Mouse (Mus musculus): ENCODE results near the gene Ndufab1. TPM values are rescaled to one million over a fixed set of nuclear protein-coding genes. Genes with fewer than 3 reads are reported as not detected.

The Ndufab1 gene
- total and polyA plus RNA-seq, 3 experiments = 119 to 452 (median 172) TPM

DNA sequence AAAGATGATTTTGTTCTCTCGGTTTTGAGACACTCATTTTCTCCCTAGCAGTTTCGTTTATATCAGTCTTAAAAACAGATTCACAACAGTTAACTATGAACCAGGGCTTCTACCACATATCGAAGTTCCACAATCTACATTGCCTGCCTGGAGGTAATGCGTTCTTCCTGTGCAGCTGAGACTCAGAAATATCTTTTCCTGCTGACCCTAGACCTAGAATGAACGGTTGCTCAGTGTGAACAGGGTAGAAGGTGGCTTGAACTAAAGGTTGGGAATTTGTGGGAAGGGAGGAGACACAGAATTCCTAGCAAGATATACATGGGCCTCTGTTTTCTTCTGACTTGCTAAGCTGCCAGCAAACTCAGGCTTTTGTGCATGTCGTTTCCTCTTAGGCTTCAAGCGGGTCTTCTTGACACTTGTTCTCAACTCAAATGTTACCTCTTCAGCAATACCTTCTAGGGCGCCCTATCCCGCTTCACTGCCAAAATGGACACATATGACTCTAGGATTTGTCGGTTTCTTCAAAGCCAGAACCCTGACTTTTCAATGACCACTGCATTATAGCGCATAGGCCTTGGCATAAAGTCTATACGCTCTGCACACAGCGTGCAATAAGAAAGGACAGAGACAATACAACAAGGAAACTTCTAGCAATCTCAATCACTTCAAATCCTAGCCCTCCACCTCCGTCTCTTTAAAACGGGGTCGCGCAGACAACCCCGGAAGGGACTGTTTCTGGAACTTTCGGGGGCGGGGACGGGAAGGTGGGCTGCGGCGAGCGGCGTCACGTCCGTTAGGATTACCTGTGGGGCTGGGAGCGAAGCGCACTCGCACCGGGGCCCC lies 35.4 kb downstream of the Ndufab1 start:
- Histone ChIP-seq H3K36me3 (ENCODE audit: control insufficient read depth in 1 of 2, insufficient read depth in 2 of 2, low read length in 2 of 2) (peaks cover 3 to 22% of the 10 kb centered on the region in 2 experiments; a peak in 2 of 4 replicates), H3K9me3 (replicated peaks; ENCODE audit: insufficient read depth, low read length) (no peaks in the 10 kb centered on the region), H3K79me2 (ENCODE audit: control insufficient read depth, insufficient read depth, low read length, poor library complexity) (peaks cover 30% of the 10 kb centered on the region), H3K4me3 (ENCODE audit: control insufficient read depth in 1 of 2, insufficient read depth in 1 of 2, low read depth in 2 of 2, low read length in 2 of 2) (peak overlapping the region; percentile 85 to 94), H3K27me3 (ENCODE audit: control insufficient read depth in 1 of 2, insufficient read depth in 2 of 2, low read length in 2 of 2) (no peaks in the 10 kb centered on the region), H3K9ac (ENCODE audit: control insufficient read depth, low read depth, low read length, poor library complexity, severe bottlenecking) (peak overlapping the region; percentile 93), H3K27ac (ENCODE audit: control insufficient read depth, low read depth, low read length) (peak overlapping the region; percentile 59), H3K4me1 (ENCODE audit: control insufficient read depth in 1 of 2, insufficient read depth in 2 of 2, low read length in 2 of 2) (peaks cover 5 to 6% of the 10 kb centered on the region in 2 experiments)
- DNase-seq (ENCODE audit: low read depth, low spot score) = peak; percentile 74
- TF ChIP-seq SIN3A (IDR thresholded peaks at IDR 0.05; ENCODE audit: low read length) = no peak; the same call in 1 of the 2 replicates
- no peak for TF ChIP-seq GABPA (IDR thresholded peaks at IDR 0.05; ENCODE audit: low read depth, low read length)
- peak; percentile 85 for TF ChIP-seq ZMIZ1 (IDR thresholded peaks at IDR 0.05; ENCODE audit: low read depth, low read length)
- no peak; the same call in 1 of the 2 replicates for TF ChIP-seq MYB (IDR thresholded peaks at IDR 0.05; ENCODE audit: low read depth, low read length)
- 0 out of 2 replicates have a peak, but pooled peaks have one; percentile 7 for TF ChIP-seq UBTF (IDR thresholded peaks at IDR 0.05; ENCODE audit: borderline replicate concordance, insufficient read depth, low read depth, low read length)
- no peak for TF ChIP-seq MEF2A (IDR thresholded peaks at IDR 0.05; ENCODE audit: extremely low read depth, insufficient replicate concordance, low read depth, low read length, poor library complexity, severe bottlenecking)
- no peak for TF ChIP-seq USF1 (IDR thresholded peaks at IDR 0.05; ENCODE audit: low read depth, low read length)
- 0 out of 2 replicates have a peak, but pooled peaks have one; percentile 33 for TF ChIP-seq MAFK (IDR thresholded peaks at IDR 0.05; ENCODE audit: borderline replicate concordance, low read depth, low read length)
- peak; percentile 68 for TF ChIP-seq POLR2AphosphoS2 (IDR thresholded peaks at IDR 0.05; ENCODE audit: low read length)
- no peak for TF ChIP-seq TBP (IDR thresholded peaks at IDR 0.05; ENCODE audit: low read depth, low read length)
- TF ChIP-seq POLR2A (IDR thresholded peaks at IDR 0.05; ENCODE audit: control insufficient read depth in 1 of 2, insufficient read depth in 1 of 2, low read depth in 1 of 2, low read length in 2 of 2, poor library complexity in 1 of 2) = peak in 1 of 2 experiments; percentile 46; a peak in 1 of 4 replicates
- no peak for TF ChIP-seq CTCF (IDR thresholded peaks at IDR 0.05 in 2 of 3, conservative IDR thresholded peaks at IDR 0.05 in 1 of 3; ENCODE audit: control insufficient read depth in 1 of 3, insufficient read depth in 1 of 3, low read depth in 2 of 3, low read length in 3 of 3, poor library complexity in 1 of 3, severe bottlenecking in 1 of 3)
- TF ChIP-seq SMC3 (IDR thresholded peaks at IDR 0.05; ENCODE audit: low read depth, low read length) = no peak
- no peak for TF ChIP-seq MAZ (IDR thresholded peaks at IDR 0.05; ENCODE audit: low read depth, low read length)
- TF ChIP-seq CHD1 (IDR thresholded peaks at IDR 0.05; ENCODE audit: low read depth, low read length) = no peak; the same call in 1 of the 2 replicates
- peak in 1 of 2 experiments; percentile 26; a peak in 1 of 4 replicates for TF ChIP-seq EP300 (IDR thresholded peaks at IDR 0.05; ENCODE audit: low read depth in 1 of 2, low read length in 2 of 2)
- 0 out of 2 replicates have a peak, but pooled peaks have one; percentile 46 for TF ChIP-seq E2F4 (IDR thresholded peaks at IDR 0.05; ENCODE audit: borderline replicate concordance, low read depth, low read length)
- no peak for TF ChIP-seq MYC (IDR thresholded peaks at IDR 0.05; ENCODE audit: low read depth, low read length)
- no peak for TF ChIP-seq MXI1 (IDR thresholded peaks at IDR 0.05; ENCODE audit: low read depth, low read length)
- TF ChIP-seq JUND (IDR thresholded peaks at IDR 0.05; ENCODE audit: low read depth, low read length) = no peak
- no peak; the same call in 1 of the 2 replicates for TF ChIP-seq CHD2 (IDR thresholded peaks at IDR 0.05; ENCODE audit: low read length)
- no peak for TF ChIP-seq BHLHE40 (IDR thresholded peaks at IDR 0.05; ENCODE audit: borderline replicate concordance, low read depth, low read length)
- no peak for TF ChIP-seq TAL1 (IDR thresholded peaks at IDR 0.05; ENCODE audit: low read length)
- TF ChIP-seq ZNF384 (IDR thresholded peaks at IDR 0.05; ENCODE audit: low read depth, low read length) = no peak; the same call in 1 of the 2 replicates
- no peak for TF ChIP-seq POLR2AphosphoS5 (IDR thresholded peaks at IDR 0.05; ENCODE audit: borderline replicate concordance, low read depth, low read length)
- TF ChIP-seq NRF1 (IDR thresholded peaks at IDR 0.05; ENCODE audit: insufficient read depth, low read depth, low read length, poor library complexity, severe bottlenecking) = no peak
- no peak for TF ChIP-seq GATA1 (IDR thresholded peaks at IDR 0.05; ENCODE audit: low read depth, low read length)
- TF ChIP-seq ZC3H11A (IDR thresholded peaks at IDR 0.05; ENCODE audit: low read depth, low read length) = no peak
- no peak for TF ChIP-seq HCFC1 (IDR thresholded peaks at IDR 0.05; ENCODE audit: low read depth, low read length)
- 0 out of 2 replicates have a peak, but pooled peaks have one; percentile 24 for TF ChIP-seq KAT2A (conservative IDR thresholded peaks at IDR 0.05; ENCODE audit: low read depth, low read length)
- no peak for TF ChIP-seq RAD21 (IDR thresholded peaks at IDR 0.05; ENCODE audit: low read depth, low read length)
- no peak for TF ChIP-seq USF2 (IDR thresholded peaks at IDR 0.05; ENCODE audit: borderline replicate concordance in 1 of 2, insufficient read depth in 1 of 2, low read depth in 1 of 2, low read length in 2 of 2)
- no peak; the same call in none of the 2 replicates for TF ChIP-seq TCF12 (IDR thresholded peaks at IDR 0.05; ENCODE audit: low read depth, low read length)
- TF ChIP-seq NELFE (IDR thresholded peaks at IDR 0.05; ENCODE audit: low read depth, low read length) = peak; percentile 70
